Comparison of ENCODE assay signal across 24 mouse cellular contexts in genomic region chr5:75266111-75266676, GRCm38 (mm10).
DNase-seq lines count a peak whose midpoint lies in the region; ATAC-seq and TF ChIP-seq lines count a peak whose summit lies in the region.
"Had no signal": no experiment of that assay in that cellular context is flagged by ENCODE, and none has a peak within 500 bp of the region (broad histone marks: within the 10 kb centered on the region; RNA-seq: fewer than 3 reads in every experiment).

No protein-coding gene starts in this region.

- H3K36me3 ChIP-seq in hindbrain, embryonic 13.5 days: no peaks in the 10 kb centered on the region
- H3K36me3 ChIP-seq in hindbrain, embryonic 16.5 days (ENCODE audit: control insufficient read depth, insufficient read depth, low read length): no peaks in the 10 kb centered on the region
- H3K36me3 ChIP-seq in lung, embryonic 16.5 days (ENCODE audit: control insufficient read depth, insufficient read depth, low read length): no peaks in the 10 kb centered on the region
- H3K36me3 ChIP-seq in midbrain, embryonic 11.5 days (ENCODE audit: control insufficient read depth, insufficient read depth, low read length): no peaks in the 10 kb centered on the region
- no peaks in the 10 kb centered on the region for H3K36me3 ChIP-seq in midbrain, postnatal 0 days (ENCODE audit: insufficient read depth, low read length)
- H3K36me3 ChIP-seq: embryonic facial prominence, embryonic 15.5 days; heart, embryonic 12.5 days; hindbrain, embryonic 15.5 days; limb, embryonic 12.5 days; liver, embryonic 12.5 days had no signal

- TF ChIP-seq CTCF in midbrain, postnatal 0 days (IDR thresholded peaks at IDR 0.05): peak; percentile 20; the same call in 1 of the 2 replicates

- no peak for DNase-seq in lung, postnatal 10 days
- DNase-seq in midbrain, embryonic 11.5 days (ENCODE audit: low spot score, missing footprints): no peak
- DNase-seq in midbrain, postnatal 0 days (ENCODE audit: low spot score): no peak
- no peak for DNase-seq in MN1 (ENCODE audit: low spot score)
- DNase-seq: adrenal gland, adult 8-10 months; cerebellum, adult 8-10 months; gastrocnemius, postnatal 14 days; heart, adult 11 months; layer of hippocampus, postnatal 36 days; lung, adult 18-20 months; thymus, postnatal 25 days had no signal

- H3K4me3 ChIP-seq in hindbrain, embryonic 13.5 days: no peak overlapping the region
- no peak overlapping the region for H3K4me3 ChIP-seq in hindbrain, embryonic 16.5 days (ENCODE audit: low read length)
- no peak overlapping the region for H3K4me3 ChIP-seq in lung, embryonic 16.5 days (ENCODE audit: low read length)
- H3K4me3 ChIP-seq in midbrain, embryonic 11.5 days (ENCODE audit: low read depth, low read length): no peak overlapping the region
- H3K4me3 ChIP-seq in midbrain, postnatal 0 days (ENCODE audit: low read depth, low read length): no peak overlapping the region
- H3K4me3 ChIP-seq: embryonic facial prominence, embryonic 15.5 days; heart, embryonic 12.5 days; hindbrain, embryonic 15.5 days; limb, embryonic 12.5 days; liver, embryonic 12.5 days; megakaryocyte, embryonic 14.5 days had no signal

- 0 out of 2 replicates have a peak overlapping the region, but pooled peaks have one; percentile 24 for H3K9ac ChIP-seq in hindbrain, embryonic 13.5 days
- H3K9ac ChIP-seq in hindbrain, embryonic 16.5 days (ENCODE audit: low read depth, low read length): no peak overlapping the region
- no peak overlapping the region for H3K9ac ChIP-seq in lung, embryonic 16.5 days (ENCODE audit: low read length)
- no peak overlapping the region for H3K9ac ChIP-seq in midbrain, embryonic 11.5 days (ENCODE audit: low read length)
- no peak overlapping the region for H3K9ac ChIP-seq in midbrain, postnatal 0 days (replicated peaks; ENCODE audit: low read length, poor library complexity, severe bottlenecking)
- H3K9ac ChIP-seq: embryonic facial prominence, embryonic 15.5 days; heart, embryonic 12.5 days; hindbrain, embryonic 15.5 days; limb, embryonic 12.5 days; liver, embryonic 12.5 days had no signal

- no peaks in the 10 kb centered on the region for H3K9me3 ChIP-seq in hindbrain, embryonic 13.5 days
- no peaks in the 10 kb centered on the region for H3K9me3 ChIP-seq in hindbrain, embryonic 16.5 days (ENCODE audit: control insufficient read depth, low read length)
- no peaks in the 10 kb centered on the region for H3K9me3 ChIP-seq in lung, embryonic 16.5 days (ENCODE audit: control insufficient read depth, low read length)
- no peaks in the 10 kb centered on the region for H3K9me3 ChIP-seq in midbrain, embryonic 11.5 days (ENCODE audit: control insufficient read depth, low read length)
- H3K9me3 ChIP-seq in midbrain, postnatal 0 days (ENCODE audit: low read length): no peaks in the 10 kb centered on the region
- H3K9me3 ChIP-seq: embryonic facial prominence, embryonic 15.5 days; hindbrain, embryonic 15.5 days; limb, embryonic 12.5 days; liver, embryonic 12.5 days had no signal

- ATAC-seq in hindbrain, embryonic 13.5 days (ENCODE audit: low FRiP score): no peak
- ATAC-seq in hindbrain, embryonic 16.5 days: no peak
- 0 out of 2 replicates have a peak, but pooled peaks have one; percentile 2 for ATAC-seq in lung, embryonic 16.5 days (ENCODE audit: low read depth)
- ATAC-seq in midbrain, embryonic 11.5 days (ENCODE audit: low FRiP score): 0 out of 2 replicates have a peak, but pooled peaks have one; percentile 30
- no peak for ATAC-seq in midbrain, postnatal 0 days (ENCODE audit: low FRiP score)
- ATAC-seq in megakaryocyte progenitor cell, adult 5-6 weeks (replicated peaks; ENCODE audit: poor library complexity): no peak
- ATAC-seq: forebrain, embryonic 16.5 days; intestine, embryonic 16.5 days; liver, embryonic 12.5 days; Patski had no signal

- 75% methylated on average over 7 of the region's 7 CpGs for WGBS in hindbrain, embryonic 13.5 days
- 73% methylated on average over 7 of the region's 7 CpGs for WGBS in hindbrain, embryonic 16.5 days
- 83% methylated on average over 7 of the region's 7 CpGs for WGBS in lung, embryonic 16.5 days
- WGBS in midbrain, embryonic 11.5 days: 61% methylated on average over 7 of the region's 7 CpGs
- WGBS in midbrain, postnatal 0 days: 46% methylated on average over 7 of the region's 7 CpGs

- no peak overlapping the region for H3K4me2 ChIP-seq in hindbrain, embryonic 13.5 days
- no peak overlapping the region for H3K4me2 ChIP-seq in hindbrain, embryonic 16.5 days (ENCODE audit: low read length)
- H3K4me2 ChIP-seq in lung, embryonic 16.5 days (ENCODE audit: low read depth, low read length): no peak overlapping the region
- no peak overlapping the region for H3K4me2 ChIP-seq in midbrain, embryonic 11.5 days
- H3K4me2 ChIP-seq in midbrain, postnatal 0 days (ENCODE audit: low read depth, low read length, poor library complexity, severe bottlenecking): no peak overlapping the region
- H3K4me2 ChIP-seq: embryonic facial prominence, embryonic 15.5 days; heart, embryonic 12.5 days; hindbrain, embryonic 15.5 days; limb, embryonic 12.5 days; liver, embryonic 12.5 days had no signal

- H3K4me1 ChIP-seq in hindbrain, embryonic 13.5 days (replicated peaks): 0 out of 2 replicates have a peak, but pooled peaks cover 7% of the 10 kb centered on the region
- H3K4me1 ChIP-seq in hindbrain, embryonic 16.5 days (ENCODE audit: control insufficient read depth, insufficient read depth, low read depth, low read length): no peaks in the 10 kb centered on the region
- no peaks in the 10 kb centered on the region for H3K4me1 ChIP-seq in lung, embryonic 16.5 days (replicated peaks; ENCODE audit: control insufficient read depth, insufficient read depth, low read length)
- H3K4me1 ChIP-seq in midbrain, embryonic 11.5 days (ENCODE audit: control insufficient read depth, insufficient read depth, low read length): peaks cover 2% of the 10 kb centered on the region; the same call in 1 of the 2 replicates
- no peaks in the 10 kb centered on the region for H3K4me1 ChIP-seq in midbrain, postnatal 0 days (ENCODE audit: insufficient read depth, low read length)
- H3K4me1 ChIP-seq: embryonic facial prominence, embryonic 15.5 days; hindbrain, embryonic 15.5 days had no signal

- H3K27ac ChIP-seq in hindbrain, embryonic 13.5 days: peak overlapping the region; percentile 9; the same call in 1 of the 2 replicates
- no peak overlapping the region for H3K27ac ChIP-seq in hindbrain, embryonic 16.5 days (ENCODE audit: low read depth, low read length)
- H3K27ac ChIP-seq in lung, embryonic 16.5 days (ENCODE audit: low read length): no peak overlapping the region
- H3K27ac ChIP-seq in midbrain, embryonic 11.5 days (ENCODE audit: low read depth, low read length): no peak overlapping the region
- H3K27ac ChIP-seq in midbrain, postnatal 0 days (ENCODE audit: low read depth, low read length): no peak overlapping the region
- H3K27ac ChIP-seq: embryonic facial prominence, embryonic 15.5 days; hindbrain, embryonic 15.5 days; limb, embryonic 12.5 days; liver, embryonic 12.5 days had no signal

- no peaks in the 10 kb centered on the region for H3K27me3 ChIP-seq in hindbrain, embryonic 13.5 days
- H3K27me3 ChIP-seq in hindbrain, embryonic 16.5 days (replicated peaks; ENCODE audit: control insufficient read depth, insufficient read depth, low read length): no peaks in the 10 kb centered on the region
- no peaks in the 10 kb centered on the region for H3K27me3 ChIP-seq in lung, embryonic 16.5 days (ENCODE audit: control insufficient read depth, insufficient read depth, low read depth, low read length)
- no peaks in the 10 kb centered on the region for H3K27me3 ChIP-seq in midbrain, embryonic 11.5 days (ENCODE audit: control insufficient read depth, insufficient read depth, low read length)
- H3K27me3 ChIP-seq in midbrain, postnatal 0 days (ENCODE audit: insufficient read depth, low read length): no peaks in the 10 kb centered on the region
- H3K27me3 ChIP-seq: embryonic facial prominence, embryonic 15.5 days; heart, embryonic 12.5 days; hindbrain, embryonic 15.5 days; limb, embryonic 12.5 days; liver, embryonic 12.5 days; Patski had no signal

Comparison
In these comparisons a context has a peak if more than half of its experiments do, and no peak if none do; other contexts are left out.
1. ATAC-seq: peak in lung, embryonic 16.5 days (single experiment) and midbrain, embryonic 11.5 days (single experiment); none in hindbrain, embryonic 13.5 days (single experiment), hindbrain, embryonic 16.5 days (single experiment), midbrain, postnatal 0 days (single experiment) and megakaryocyte progenitor cell, adult 5-6 weeks (single experiment).